Mouse (Mus musculus) cortical plate, adult 2 months (tissue): ENCODE measurements around the gene Cygb.

Source experiments
- CTCF ChIP-seq: fragments of 200-500 bp; IDR thresholded peaks from 2 replicates; pipeline ENCODE4 v1.5.1; 2011; ENCODE audit warnings: mild to moderate bottlenecking, control low read depth, low read length; ENCODE audit not compliant: insufficient read depth; ENCODE audit errors: extremely low read depth
- POLR2A ChIP-seq: fragments of 200-500 bp; IDR thresholded peaks from 2 replicates; pipeline ENCODE4 v1.6.1; 2011; ENCODE audit warnings: mild to moderate bottlenecking, low read length, control low read depth; ENCODE audit not compliant: insufficient read depth; ENCODE audit errors: extremely low read depth

DNA sequence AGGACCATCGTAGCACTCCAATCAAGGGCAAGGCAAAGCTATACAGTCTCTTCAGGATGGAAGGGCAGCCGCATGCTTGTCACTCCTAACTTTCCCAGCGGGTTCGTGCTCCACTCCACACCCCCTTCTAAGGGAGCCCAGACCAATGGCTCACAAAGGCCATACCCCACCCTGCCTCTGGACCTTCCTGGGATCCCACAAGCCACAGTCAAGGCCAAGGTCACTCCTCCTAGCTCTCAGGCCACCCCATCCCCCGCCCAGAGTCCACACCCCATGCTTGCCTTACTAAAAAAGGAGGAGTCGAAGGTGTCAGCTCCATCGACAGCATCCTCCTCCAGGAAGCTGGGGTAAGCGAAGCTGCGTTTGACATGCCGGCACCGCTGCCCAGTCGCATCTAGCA lies 50.0 kb downstream of the Cygb start:
- TF ChIP-seq CTCF, result no peak
- no peak for TF ChIP-seq POLR2A
